Mouse (Mus musculus) megakaryocyte, embryonic 14.5 days (primary cell): Measurements from ENCODE around the gene Tns3.

Source experiments
- FLI1 ChIP-seq: IDR thresholded peaks from 2 replicates; pipeline ENCODE4 v1.6.1; 2012; ENCODE audit warnings: low read length, inconsistent platforms, mixed read lengths
- GATA1 ChIP-seq: IDR thresholded peaks from 3 replicates; pipeline ENCODE4 v1.6.1; 2012; ENCODE audit warnings: mixed read lengths, low read length, inconsistent platforms, borderline replicate concordance

GRCm38 (mm10) chr11:8547661-8548060 is 116.7 kb downstream of the Tns3 start:
- no peak for TF ChIP-seq GATA1
- TF ChIP-seq FLI1: no peak
